Mouse (Mus musculus) megakaryocyte-erythroid progenitor cell, adult 5 weeks (primary cell): ENCODE measurements around the gene Palm. TPM values are rescaled to one million over a fixed set of nuclear protein-coding genes. Genes with fewer than 3 reads are reported as not detected.

ENCODE experiments used
- polyA plus RNA-seq: library from polyadenylated mRNA; stranded (reverse); fragments of >175 nt; gene quantifications from 2 replicates; pipeline ENCODE4 v1.2.3, GENCODE M21; 2012

The Palm gene
- 290 and 348 TPM in 2 replicates for polyA plus RNA-seq

GRCm38 (mm10) chr10:79793051-79793737, at the start of gene Palm:
Palm (plus strand) TSS chr10:79793572.

DNA sequence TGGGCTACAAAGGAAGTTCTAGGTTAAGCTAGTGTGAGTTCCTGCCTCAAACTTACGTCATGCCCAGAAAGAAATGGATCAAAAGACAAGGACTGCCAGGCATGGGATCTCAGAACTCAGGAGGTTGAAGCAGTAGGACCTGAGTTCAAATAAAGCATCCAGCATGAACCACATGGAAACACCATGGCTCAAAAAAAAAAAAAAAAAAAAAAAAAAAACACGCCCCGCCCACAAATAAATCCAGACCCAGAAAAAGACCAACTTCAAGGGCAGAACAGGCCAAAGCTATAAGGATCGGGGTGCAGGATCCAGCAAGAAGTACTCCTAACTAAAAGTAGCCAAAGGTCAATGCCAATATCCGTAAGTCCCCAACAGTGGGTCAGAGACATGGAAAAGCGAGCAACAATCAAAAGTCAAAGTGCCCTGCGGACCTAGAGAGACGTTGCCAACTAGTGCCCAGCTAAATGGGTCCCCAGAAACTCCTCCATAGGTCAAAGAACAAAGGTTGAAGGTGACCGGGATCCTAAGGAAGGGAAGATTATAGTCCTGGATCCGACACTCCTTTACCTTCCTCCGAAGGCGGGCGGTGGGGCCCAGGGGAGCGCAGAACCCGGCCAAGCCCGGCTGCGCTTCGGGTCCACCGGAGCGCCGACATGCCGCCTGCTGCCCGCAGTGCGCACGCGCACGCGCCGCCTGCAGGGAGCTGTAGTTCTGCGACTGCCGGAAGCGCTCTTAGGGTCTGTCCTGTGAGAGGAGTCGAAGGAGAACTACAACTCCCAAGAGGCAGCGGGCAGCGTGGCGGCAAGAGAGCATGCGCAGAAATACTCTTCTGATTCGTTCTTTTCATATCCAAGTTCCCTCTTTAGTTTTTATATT, 47.2 kb upstream of the Palm start, which contains the start of gene Polrmt:
Gene Polrmt (minus strand): TSS at position 684 of the 876 bp plus-strand sequence.

GRCm38 (mm10) chr10:79754856-79755516, 38.4 kb upstream of the Palm start, which contains the start of gene Fgf22:
Fgf22 (plus strand) TSS chr10:79755076.

GRCm38 (mm10) chr10:79766508-79767325, 26.7 kb upstream of the Palm start, which contains the start of gene Rnf126:
Rnf126 (minus strand) TSS chr10:79766952.

GRCm38 (mm10) chr10:79777103-79777531, 16.3 kb upstream of the Palm start, which contains the start of gene Fstl3:
Fstl3 (plus strand) TSS chr10:79777272.

GRCm38 (mm10) chr10:79790861-79791260, 2.5 kb upstream of the Palm start, which contains the start of gene Prss57:
Prss57 (minus strand) TSS chr10:79790961.

DNA sequence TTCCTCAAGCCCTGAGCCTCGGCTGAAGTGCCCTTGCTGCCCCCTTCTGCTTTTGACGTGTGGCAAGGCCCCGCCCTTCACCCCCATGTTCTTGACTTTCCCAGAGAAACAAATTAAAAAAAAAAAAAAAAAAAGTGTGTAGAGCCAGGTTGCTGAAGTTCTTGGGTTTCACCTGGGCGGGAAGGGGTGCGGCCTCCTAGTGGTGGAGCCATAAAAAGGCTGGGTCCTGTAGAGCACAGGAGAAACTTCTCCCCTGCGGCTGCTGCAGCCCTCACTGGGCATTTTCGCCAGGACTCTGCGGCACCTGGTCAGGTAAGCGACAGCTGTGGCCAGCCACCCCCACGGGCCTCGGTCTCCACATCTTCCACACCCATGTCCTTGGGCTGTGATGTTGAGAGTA, 27.4 kb downstream of the Palm start, which contains the start of gene Misp:
Gene Misp (plus strand): TSS at position 208 of the 400 bp plus-strand sequence.

GRCm38 (mm10) chr10:79853860-79854795, 60.8 kb downstream of the Palm start, which contains the start of gene Ptbp1:
Ptbp1 (plus strand) TSS chr10:79854427.

Other genes with a start within 250 kb of the Palm start
- 67.4 and 77.1 TPM in 2 replicates for gene Mier2, start 238.4 kb upstream of the Palm start, polyA plus RNA-seq
- not detected in 2 replicates for gene Theg, start 206.2 kb upstream of the Palm start, polyA plus RNA-seq
- not detected in 2 replicates for gene C2cd4c, start 179.5 kb upstream of the Palm start, polyA plus RNA-seq
- gene Shc2, start 155.7 kb upstream of the Palm start, polyA plus RNA-seq: not detected in 2 replicates
- not detected in 2 replicates for gene Odf3l2, start 147.8 kb upstream of the Palm start, polyA plus RNA-seq
- gene Madcam1, start 129.0 kb upstream of the Palm start, polyA plus RNA-seq: 0.12 and 0.15 TPM in 2 replicates
- gene Tpgs1, start 124.2 kb upstream of the Palm start, polyA plus RNA-seq: 116 and 132 TPM in 2 replicates
- gene Cdc34, start 111.4 kb upstream of the Palm start, polyA plus RNA-seq: 250 and 260 TPM in 2 replicates
- gene Gzmm, start 104.6 kb upstream of the Palm start, polyA plus RNA-seq: 1.2 and 1.3 TPM in 2 replicates
- gene Bsg, start 89.1 kb upstream of the Palm start, polyA plus RNA-seq: 829 and 893 TPM in 2 replicates
- gene Hcn2, start 76.9 kb upstream of the Palm start, polyA plus RNA-seq: 1.00 and 1.2 TPM in 2 replicates
- 34.1 and 38.0 TPM in 2 replicates for gene Polrmt, start 47.0 kb upstream of the Palm start, polyA plus RNA-seq
- gene Fgf22, start 38.5 kb upstream of the Palm start, polyA plus RNA-seq: not detected in 2 replicates
- gene Rnf126, start 26.6 kb upstream of the Palm start, polyA plus RNA-seq: 324 and 356 TPM in 2 replicates
- 4.6 and 5.4 TPM in 2 replicates for gene Fstl3, start 16.3 kb upstream of the Palm start, polyA plus RNA-seq
- 34.9 and 51.7 TPM in 2 replicates for gene Prss57, start 2.6 kb upstream of the Palm start, polyA plus RNA-seq
- gene Misp, start 27.4 kb downstream of the Palm start, polyA plus RNA-seq: 0.04 and 0.30 TPM in 2 replicates
- 1,442 and 1,522 TPM in 2 replicates for gene Ptbp1, start 60.9 kb downstream of the Palm start, polyA plus RNA-seq
- 5,178 and 10,445 TPM in 2 replicates for gene Prtn3, start 80.9 kb downstream of the Palm start, polyA plus RNA-seq
- gene Plppr3, start 81.1 kb downstream of the Palm start, polyA plus RNA-seq: 288 and 339 TPM in 2 replicates
- 4,000 and 7,851 TPM in 2 replicates for gene Elane, start 92.7 kb downstream of the Palm start, polyA plus RNA-seq
- gene Cfd, start 97.3 kb downstream of the Palm start, polyA plus RNA-seq: 0.94 and 1.3 TPM in 2 replicates
- 69.1 and 76.6 TPM in 2 replicates for gene Med16, start 115.4 kb downstream of the Palm start, polyA plus RNA-seq
- gene Gm26602, start 117.3 kb downstream of the Palm start, polyA plus RNA-seq: 2.1 TPM in 1 of 2 replicates, not detected in the other
- gene Kiss1r, start 123.4 kb downstream of the Palm start, polyA plus RNA-seq: 0.41 and 0.64 TPM in 2 replicates
- 230 and 265 TPM in 2 replicates for gene R3hdm4, start 127.6 kb downstream of the Palm start, polyA plus RNA-seq
- 94.7 and 145 TPM in 2 replicates for gene Arid3a, start 133.5 kb downstream of the Palm start, polyA plus RNA-seq
- 54.4 and 61.7 TPM in 2 replicates for gene Wdr18, start 166.6 kb downstream of the Palm start, polyA plus RNA-seq
- 0.09 and 0.12 TPM in 2 replicates for gene Grin3b, start 177.1 kb downstream of the Palm start, polyA plus RNA-seq
- gene Tmem259, start 190.8 kb downstream of the Palm start, polyA plus RNA-seq: 378 and 414 TPM in 2 replicates
- gene Cnn2, start 195.0 kb downstream of the Palm start, polyA plus RNA-seq: 245 and 295 TPM in 2 replicates
- gene Abca7, start 202.9 kb downstream of the Palm start, polyA plus RNA-seq: 54.4 and 60.8 TPM in 2 replicates
- 397 and 427 TPM in 2 replicates for gene Arhgap45, start 223.1 kb downstream of the Palm start, polyA plus RNA-seq
- gene Polr2e, start 246.2 kb downstream of the Palm start, polyA plus RNA-seq: 217 and 273 TPM in 2 replicates